Mouse (Mus musculus): ENCODE measurements at regions not wholly inside any gene's neighbourhood (a gene's known extent, or its start where the extent isn't known, plus 50 kb on each side); places are given as distances from the start of the nearest gene placed in this dataset.

DNA sequence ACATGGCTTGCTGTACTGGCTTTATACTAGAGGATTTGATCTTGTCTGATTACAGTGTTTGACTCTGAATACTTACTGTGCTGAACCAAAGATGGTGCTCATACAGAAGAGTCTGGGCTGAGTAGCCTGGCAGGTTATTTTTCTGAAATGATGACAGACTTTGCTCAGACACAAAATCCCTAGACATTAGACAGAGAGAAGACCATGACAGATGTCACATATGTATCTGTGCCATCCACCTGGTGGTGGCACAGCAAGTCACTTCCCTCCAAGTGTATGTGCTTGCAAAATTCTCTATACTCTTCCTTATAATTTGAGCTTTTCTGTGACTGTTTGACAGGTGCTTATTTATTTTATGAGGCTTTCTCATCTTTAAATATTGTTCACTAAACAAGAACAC lies 80.7 kb downstream of the Gm7361 start:
- DNase-seq (ENCODE audit: low spot score in 2 of 2) = no peak

DNA sequence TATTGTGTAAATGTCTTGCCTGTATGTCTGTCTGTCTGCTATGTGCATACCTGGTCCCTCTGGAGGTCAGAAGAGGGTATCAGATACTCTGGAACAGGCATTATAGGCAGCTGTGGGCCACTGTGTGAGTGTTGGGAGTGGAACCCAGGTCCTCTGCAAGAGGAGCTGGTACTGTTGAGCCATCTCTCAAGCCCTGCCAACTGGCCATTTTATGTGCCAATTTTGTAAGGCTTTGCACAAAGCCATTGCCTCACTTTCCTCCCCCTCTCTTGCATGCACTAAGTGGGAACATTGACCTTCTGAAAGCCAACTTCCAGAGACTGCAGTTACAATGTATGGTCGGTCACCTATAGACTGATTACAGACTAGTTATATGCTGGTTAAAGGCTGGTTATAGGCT lies 81.8 kb downstream of the Gm7361 start:
- DNase-seq (ENCODE audit: low spot score in 2 of 2) = no peak

DNA sequence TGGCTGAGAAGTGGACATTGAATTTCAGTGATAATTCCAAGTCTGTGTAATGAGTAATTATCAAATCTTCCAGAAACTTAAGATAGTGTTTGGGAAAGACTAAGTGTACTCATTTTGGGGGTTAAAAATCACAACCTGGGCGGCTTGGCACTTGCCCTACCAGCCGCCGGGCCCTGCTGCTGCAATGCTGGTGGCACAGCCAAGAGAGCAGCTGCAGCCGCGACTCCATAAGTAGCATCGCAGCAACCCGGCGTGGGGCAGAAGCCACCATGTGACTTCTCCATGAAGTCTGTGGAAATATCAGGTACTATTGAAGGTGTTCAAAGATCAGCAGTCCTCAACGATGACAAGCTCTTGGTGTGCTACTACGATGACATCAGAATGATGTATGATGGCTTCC lies 97.7 kb downstream of the Gm7361 start:
- DNase-seq (ENCODE audit: low spot score in 2 of 2) = no peak

DNA sequence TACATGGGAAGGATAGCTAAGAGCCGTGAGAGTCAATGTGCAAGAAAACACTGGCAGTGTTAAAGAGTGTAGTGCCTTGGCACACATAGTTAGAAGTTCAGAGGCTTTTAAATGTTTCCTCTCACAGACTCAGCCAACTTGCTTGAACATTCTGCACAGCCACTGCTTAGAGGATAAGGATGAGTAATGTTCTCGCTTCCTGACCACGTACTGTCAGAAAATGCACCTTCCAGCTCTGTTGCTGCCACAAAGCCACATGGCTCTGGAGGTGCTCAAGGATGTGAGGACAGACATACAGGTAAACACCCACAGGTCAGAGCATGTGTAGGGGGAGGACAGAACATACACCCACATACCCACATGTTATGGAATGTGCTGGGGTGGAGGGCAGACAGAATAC lies 101.6 kb downstream of the Gm7361 start:
- no peak for DNase-seq (ENCODE audit: low spot score in 2 of 2)

DNA sequence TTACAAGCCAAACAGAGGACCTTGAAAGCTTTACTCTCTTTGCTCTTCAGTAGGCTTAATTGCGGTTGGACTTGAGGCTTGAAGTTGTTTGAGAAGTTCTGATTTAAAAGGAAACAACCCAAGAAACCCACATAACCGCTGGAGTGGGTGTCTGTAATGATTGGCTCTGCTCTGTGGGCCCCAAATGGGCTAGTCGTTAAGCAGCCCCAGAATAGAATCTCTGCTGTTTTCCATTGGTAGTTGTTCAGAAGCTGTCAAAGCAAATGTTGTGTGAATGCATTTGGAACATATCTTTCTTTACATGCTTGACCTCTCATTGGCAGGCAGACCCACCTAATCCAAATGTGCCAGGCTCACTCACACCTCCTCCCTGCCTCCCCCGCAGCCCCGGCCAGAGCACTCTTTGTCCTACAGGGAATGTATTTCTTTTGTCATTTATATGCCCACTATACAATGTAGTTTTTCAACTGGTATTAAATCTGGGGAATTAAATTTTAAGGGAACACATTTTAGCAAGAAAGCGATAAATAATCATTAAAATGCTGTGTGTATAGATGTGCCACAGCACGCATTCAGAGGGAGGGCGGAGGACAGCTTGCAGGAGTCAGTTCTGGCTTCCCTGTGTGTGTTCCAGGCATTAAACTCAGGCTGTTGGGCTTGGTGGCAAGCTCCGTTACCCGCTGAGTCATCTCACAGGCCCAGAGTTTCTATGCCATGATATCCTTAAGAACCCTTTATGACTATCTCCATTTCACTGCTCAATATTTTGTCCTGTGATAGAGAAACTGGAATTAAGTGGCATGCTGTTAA lies 116.9 kb downstream of the Gm7361 start:
- DNase-seq (ENCODE audit: low spot score in 2 of 2) = no peak

DNA sequence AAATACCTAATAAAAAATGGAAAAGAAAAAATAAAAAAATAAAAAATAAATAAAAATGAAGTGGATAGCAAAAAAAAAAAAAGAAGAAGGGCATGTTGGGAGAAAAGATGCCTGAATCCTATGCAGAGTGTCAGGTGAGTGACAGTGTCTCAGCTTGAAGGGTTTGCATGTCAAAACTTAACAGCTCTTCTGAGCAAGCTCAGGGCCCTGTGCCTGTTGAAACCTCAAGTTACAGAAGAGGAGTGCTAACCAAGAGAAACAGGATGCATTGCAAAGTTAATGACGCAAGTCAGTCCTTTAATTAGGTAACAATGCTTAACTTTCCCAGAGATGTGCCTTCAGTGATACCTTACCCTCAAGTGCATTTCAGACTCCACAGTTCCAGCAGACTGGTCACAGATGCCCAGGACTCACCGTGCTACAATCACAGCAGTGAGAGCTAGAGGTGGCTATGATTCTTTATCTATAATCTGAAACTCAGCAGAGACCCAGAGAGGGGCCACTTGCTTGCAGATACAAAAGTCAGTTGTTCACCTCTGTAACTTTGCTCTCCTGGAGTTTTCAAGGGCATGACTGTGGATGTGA lies 149.7 kb downstream of the Gm7361 start:
- no peak for DNase-seq (ENCODE audit: low spot score in 2 of 2)

DNA sequence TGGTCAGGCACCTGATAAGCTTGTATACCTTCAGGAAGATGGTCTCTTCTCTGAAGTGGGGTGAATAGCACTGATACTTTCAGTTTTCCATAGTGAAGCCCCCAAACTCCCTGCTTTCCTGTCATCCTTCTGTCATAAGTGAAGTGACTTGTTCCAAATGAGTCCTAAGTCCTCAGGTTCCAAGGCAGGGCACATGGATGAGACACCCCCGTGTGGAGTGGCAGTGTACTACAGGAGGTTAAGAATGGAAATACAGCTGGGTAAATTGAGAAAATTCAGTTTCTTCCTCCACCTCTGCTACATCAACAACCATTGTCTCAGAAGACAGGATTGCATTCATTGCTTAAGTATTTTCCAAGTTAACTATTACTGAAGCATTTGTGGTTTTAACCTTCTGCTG lies 155.7 kb downstream of the Gm7361 start:
- DNase-seq (ENCODE audit: low spot score in 2 of 2) = no peak

DNA sequence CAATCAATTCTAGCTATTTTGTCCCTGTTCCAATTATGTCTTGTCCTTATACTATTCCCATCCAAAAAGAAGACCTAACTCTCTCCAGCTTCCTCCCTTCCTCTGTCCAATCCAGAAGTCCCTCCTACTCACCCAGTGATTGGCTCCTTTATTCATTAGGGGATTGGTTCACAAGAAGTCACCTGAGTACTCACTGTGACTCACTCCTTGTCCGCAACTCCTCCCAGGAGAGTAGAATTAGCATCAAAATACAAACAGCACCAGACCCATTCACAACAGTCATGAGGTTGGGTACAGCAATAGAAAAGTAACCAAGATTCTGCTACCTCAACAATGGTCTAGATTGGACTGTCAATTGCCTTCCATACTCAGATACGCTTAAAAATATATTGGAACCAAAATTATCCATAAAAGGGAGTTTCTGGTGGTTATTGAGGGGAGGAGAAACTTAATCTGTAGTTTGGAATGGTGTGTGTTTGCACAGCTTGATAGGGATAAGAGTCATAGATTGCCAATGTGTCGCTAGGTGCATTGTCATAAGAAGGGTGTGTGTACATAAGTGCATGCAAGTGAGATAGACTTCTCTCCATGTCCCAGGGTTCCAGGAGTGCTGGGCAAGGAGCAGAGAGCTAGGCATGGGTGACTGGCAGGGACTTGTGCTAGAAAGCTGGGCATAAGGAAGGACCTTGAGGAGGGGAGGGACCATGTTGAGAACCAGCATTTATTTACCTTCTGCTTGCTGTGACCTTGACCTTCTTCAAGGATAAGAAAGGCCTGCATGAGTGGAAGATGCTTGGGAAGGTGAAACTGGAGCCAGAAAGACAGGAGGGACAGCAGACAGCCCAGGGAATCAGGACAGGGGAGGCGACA lies 187.1 kb downstream of the Gm7361 start:
- no peak for DNase-seq (ENCODE audit: low spot score in 2 of 2)

DNA sequence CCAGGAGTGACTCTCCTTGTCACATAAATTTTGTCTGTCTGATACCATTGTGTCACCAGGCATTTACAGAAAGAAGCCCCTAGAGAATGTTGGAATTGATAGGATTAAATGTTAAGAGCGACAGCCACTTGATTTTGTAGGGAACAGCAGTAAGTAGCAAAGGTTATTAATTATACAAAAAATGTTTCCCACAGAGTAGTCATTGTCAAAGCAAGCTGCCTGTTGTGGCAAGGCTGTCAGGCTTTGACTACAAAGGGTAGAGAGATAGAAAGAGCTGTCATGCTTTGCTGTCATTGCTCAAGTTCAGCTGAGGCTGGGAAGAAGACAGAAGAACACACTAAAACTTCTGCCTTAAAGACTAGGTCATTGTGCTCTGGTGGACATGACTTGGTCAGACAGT lies 193.8 kb downstream of the Gm7361 start:
- DNase-seq (ENCODE audit: low spot score in 2 of 2) = no peak

DNA sequence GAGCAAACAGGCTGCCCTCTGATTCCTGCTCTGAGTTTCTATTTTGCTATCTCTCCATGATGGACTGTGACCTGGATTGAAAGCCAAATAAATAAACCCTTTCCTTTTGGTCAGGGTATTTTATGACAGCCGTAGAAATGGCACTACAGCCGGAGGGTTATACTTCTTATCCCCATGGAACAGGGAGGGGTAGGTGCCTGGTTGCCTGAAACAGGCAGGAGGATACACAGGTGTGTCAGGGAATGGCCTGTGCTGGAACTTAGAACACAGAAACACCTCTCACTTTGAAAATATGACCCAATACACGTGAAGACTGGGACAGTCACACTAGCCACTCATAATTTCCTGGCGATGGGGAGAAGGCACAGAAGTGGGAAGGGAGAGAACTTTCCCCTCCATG lies 200.1 kb downstream of the Gm7361 start:
- DNase-seq (ENCODE audit: low spot score in 2 of 2) = no peak

DNA sequence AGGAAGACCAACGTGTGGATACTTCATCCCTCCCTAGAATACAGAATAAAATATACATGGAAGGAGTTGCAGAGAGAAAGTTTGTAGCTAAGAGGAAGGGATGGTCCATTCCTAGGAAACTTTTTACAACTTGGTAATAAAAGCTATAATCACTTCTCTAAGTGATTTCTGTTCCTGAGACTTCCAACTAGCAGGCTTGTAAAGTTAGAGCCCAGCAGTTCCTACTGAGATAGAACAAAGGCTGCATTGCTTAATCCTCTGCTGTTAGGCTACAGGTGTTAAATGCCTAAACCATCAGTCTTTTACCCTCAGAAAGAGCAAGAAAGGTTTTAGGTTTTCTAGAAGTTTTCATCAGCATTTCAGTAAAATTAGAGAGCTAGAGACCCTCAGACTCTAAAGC lies 209.2 kb downstream of the Gm7361 start:
- DNase-seq (ENCODE audit: low spot score in 2 of 2) = no peak

DNA sequence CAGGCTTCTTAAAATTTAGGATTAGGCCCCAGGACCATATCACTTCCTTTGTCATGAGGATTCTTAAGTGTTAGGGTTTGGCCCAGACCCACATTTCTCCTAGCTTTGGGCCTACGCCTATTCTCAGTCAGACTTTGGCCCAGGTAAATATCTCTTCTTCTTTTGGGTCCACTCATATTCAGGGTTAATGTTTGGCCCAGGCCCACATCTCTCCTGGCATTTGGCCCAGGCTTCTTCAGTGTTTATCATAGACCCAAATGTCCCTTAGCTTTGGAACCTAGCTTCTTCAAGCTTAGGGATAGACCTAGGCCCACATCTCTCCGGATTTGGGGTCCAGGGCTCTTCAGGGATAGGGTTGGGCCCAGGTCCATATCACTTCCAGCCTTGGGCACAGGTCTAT lies 228.2 kb downstream of the Gm7361 start:
- DNase-seq (ENCODE audit: low spot score in 2 of 2) = no peak

DNA sequence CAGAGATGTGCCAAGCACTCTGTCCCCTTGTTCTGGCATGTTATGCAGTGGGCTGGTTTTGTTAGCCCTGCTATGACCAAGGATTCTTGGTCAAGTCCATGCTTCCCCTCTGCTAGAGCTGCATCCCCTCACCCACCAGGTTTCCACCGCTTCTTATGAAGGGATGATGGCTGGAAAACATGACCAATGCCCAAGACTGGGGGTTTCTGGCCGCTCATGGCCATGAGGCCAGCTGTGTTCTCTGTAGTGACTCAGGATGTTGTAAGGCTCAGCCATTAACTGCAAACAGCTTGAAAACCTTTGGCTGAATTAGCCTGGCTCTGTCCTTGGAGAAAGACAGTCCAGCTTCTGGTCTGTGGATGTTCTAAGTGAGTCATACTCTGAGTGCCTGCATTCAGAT lies 236.5 kb downstream of the Gm7361 start:
- DNase-seq (ENCODE audit: low spot score in 2 of 2) = no peak

DNA sequence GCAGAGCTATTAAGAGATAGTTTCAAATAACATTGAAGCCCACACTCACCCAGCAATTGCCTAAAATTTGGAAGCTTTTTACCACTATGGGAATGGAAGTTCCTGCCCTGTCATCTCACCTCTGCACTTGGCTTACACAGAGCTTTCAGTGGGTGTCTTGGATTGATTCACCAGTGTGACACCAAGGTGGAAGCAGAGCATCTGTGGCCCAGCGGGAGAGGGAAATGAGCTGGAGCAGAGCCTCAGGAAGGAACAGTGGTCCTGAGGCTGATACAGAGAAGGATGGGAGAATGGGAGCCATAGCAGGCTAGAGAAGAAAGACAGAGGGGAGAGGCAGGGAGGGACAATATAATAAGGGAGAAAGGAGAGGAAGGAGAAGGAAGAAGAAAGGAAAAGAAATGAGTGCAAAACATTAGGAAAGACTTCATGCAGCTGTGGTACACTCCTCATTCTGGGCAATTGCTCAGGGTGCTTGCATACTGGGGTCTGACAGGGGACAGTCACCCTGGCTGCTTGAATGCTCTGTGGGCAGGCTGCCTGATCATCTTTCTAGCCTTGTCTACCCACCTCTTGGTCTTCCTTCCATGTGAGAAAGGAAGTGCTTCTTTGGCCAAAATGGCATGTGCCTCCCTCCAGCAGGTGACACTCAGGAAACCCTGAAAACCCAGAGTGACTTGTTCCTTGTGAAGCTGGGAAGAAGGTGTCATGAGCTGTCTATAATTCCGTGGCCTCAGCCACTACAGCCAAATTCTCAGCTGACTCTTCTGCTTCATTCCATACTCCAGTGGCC lies 240.3 kb downstream of the Gm7361 start:
- no peak for DNase-seq (ENCODE audit: low spot score in 2 of 2)

DNA sequence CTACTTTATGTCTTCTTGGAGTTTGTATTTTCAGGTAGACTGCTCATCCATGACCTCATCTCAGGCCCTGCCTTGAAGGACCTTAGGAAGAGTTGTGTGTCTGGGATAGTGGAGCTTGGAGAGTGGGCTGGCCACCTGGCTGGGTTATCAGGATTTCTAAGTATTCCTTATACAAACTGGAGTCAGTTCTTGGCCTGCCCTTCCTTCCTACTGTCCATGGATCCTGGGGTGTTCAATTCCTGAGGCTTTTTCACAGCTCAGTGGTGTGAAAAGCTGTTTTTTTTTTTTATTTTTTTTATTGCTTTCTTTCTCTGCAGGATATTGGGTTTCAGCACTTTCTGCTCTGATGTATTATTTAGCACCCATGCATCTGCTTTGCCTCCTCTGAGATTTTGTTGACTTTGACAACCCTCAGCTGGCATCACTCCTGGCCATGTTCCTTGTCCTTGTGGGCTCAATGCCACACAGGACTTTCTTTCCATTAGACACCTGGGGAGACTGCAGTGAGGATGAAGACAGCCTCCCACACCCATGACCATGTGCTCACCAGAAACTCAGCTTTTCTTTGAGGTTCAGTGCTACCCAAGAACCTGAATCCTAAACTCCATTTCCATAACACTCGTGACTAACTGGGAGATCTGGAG lies 252.2 kb downstream of the Gm7361 start:
- DNase-seq (ENCODE audit: low spot score in 2 of 2) = no peak

DNA sequence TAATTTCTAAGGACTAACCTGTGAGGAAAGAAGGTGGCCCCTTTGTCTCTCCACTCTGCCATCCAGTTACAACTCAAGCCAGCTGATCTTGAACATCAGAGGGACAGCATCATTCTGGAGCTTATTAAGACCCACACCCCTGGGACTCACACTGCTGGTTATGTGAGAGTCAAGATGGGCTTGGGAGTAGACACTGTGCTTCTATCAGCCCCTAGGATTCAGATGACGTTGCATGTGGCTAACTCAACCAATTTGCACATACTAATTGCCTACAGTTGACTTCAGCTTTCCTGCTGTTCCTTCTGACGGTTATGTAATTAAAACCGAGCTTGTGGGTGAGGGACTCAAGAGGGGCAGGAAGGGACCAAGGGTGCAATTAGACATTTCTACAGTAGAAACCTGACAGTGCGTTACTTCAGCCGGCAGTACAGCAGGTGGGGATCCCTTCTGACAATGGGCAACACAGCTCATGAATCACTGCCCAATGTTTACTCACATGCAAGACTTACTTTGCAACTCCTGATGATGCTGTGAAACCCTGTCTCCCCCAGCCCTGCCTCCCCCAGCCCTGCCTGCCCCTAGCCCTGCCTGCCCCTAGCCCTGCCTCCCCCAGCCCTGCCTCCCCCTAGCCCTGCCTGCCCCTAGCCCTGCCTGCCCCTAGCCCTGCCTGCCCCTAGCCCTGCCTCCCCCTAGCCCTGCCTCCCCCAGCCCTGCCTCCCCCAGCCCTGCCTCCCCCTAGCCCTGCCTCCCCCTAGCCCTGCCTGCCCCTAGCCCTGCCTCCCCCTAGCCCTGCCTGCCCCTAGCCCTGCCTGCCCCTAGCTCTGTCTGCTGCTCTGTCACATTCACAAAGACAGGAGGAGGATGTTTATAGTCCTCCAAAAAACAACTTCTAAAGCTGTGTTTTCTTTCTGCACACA lies 255.8 kb downstream of the Gm7361 start:
- no peak for DNase-seq (ENCODE audit: low spot score in 2 of 2)

DNA sequence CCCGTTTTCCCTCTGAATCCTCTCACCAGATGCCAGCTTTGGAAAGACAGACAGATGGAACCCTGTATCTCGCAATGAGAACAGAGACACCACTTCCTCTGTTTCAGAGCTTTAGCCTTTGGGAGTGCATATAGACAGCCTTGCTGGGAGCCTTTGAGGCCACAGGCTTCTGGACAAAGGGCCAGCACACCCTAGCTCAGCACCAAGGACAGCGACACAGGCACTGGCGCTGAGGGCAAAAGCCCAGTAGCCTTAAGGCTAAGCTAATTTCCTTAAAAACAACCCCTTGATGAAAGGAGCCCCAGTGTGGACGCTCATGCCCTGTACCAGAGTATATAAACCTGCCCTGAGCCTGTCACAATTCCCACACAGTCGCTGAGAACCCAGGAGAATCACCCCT lies 278.1 kb downstream of the Gm7361 start:
- no peak for DNase-seq (ENCODE audit: low spot score in 2 of 2)

DNA sequence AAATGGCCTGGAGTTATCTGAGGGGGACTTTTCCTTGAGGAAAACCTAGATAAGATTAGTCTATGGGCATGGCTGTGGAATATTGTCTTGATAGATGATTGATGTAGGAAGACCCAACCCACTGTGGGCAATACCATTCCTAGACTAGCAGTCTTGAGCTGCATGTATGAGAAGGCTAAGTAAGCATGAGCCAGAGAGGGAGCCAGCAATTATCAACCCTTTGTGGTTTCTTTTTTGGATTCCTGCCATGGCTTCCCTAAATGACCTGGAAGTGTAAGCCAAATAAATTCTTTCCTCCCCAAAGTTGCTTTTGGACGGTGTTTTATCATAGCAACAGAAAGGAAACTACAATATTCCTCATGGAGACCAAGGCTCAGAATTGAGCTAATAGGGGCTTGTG lies 253.7 kb upstream of the Dpp6 start:
- no peak for DNase-seq (ENCODE audit: low spot score in 2 of 2)

DNA sequence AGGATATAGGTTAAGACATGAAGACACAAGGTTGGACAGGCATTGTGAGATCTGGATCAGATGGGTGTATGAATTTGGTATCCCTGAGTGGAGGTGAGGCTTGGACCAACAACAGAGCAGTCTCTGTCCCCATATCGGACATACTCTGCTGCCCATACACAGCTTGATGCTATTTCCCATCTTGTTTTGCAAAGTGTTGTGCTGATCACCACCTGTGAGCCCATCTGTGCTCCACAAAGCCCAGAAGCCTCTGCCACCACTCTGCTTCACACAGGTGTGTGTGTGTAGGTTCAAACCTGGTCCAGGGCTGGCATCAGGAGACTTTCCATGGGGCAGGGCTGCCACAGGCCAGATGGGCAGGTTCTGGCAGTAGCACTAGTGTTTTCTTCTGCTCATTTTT lies 252.9 kb upstream of the Dpp6 start:
- no peak for DNase-seq (ENCODE audit: low spot score in 2 of 2)

DNA sequence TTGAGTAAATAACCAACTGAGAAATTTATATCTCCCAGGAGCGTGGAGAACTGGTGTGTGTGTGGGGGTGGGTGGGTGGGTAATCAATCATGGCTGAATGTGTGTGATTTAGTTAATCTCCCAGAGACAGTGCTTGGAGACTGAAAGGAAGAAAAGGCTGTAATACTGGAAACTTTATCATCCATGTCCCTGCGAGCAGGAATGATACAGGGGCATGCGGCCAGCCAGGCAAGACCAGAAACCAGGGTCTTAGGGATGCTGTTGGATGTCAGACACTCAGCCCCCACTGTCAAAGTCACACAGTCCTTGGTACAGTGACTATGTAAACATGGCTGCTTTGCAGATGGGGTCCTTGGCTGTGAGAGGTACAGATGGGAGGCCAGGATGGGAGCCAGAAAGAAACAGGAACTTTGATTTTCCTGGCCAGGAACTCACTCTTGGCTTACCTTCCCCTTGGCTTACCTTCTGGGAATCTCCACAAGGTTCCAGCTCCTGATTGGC lies 244.3 kb upstream of the Dpp6 start:
- DNase-seq (ENCODE audit: low spot score in 2 of 2) = no peak
